Mouse (Mus musculus) liver, embryonic 11.5 days (tissue): ENCODE results near the gene Rex2. TPM values are rescaled to one million over a fixed set of nuclear protein-coding genes. Genes with fewer than 3 reads are reported as not detected.
"Not testable (repeated sequence)": the region's sequence is repeated elsewhere in the genome, so short reads cannot be mapped to it uniquely, and the experiment has no call there.

ENCODE experiments used
- ATAC-seq: fragments of 200-750 bp; cut with Nextera tagmentation; replicated peaks from 2 replicates; pipeline ENCODE4 v1.8.0; 2017; ENCODE audit warnings: moderate number of reproducible peaks, mild to moderate bottlenecking, moderate TSS enrichment, moderate library complexity; ENCODE audit not compliant: low FRiP score
- DNase-seq: peaks from one replicate; pipeline ENCODE4 v3.0.0-alpha.2; 2017; ENCODE audit warnings: low spot score
- H3K27ac ChIP-seq: fragments of 300-500 bp; sonication (generic); 2 replicates; pipeline ENCODE4 v1.5.1; 2014; ENCODE audit warnings: mild to moderate bottlenecking, low read depth, low read length, control low read depth
- H3K27me3 ChIP-seq: fragments of 300-500 bp; sonication (generic); replicated peaks from 2 replicates; pipeline ENCODE4 v1.6.1; 2014; ENCODE audit warnings: low read length, mixed read lengths; ENCODE audit not compliant: control insufficient read depth, insufficient read depth
- H3K36me3 ChIP-seq: fragments of 300-500 bp; sonication (generic); 2 replicates; pipeline ENCODE4 v1.6.1; 2014; ENCODE audit warnings: mild to moderate bottlenecking, low read length, moderate library complexity, mixed read lengths; ENCODE audit not compliant: control insufficient read depth, insufficient read depth
- H3K4me1 ChIP-seq: fragments of 300-500 bp; sonication (generic); replicated peaks from 2 replicates; pipeline ENCODE4 v1.6.1; 2014; ENCODE audit warnings: low read length, mixed read lengths; ENCODE audit not compliant: control insufficient read depth, insufficient read depth
- H3K4me2 ChIP-seq: fragments of 300-500 bp; sonication (generic); 2 replicates; pipeline ENCODE4 v1.6.1; 2014; ENCODE audit warnings: mild to moderate bottlenecking, control low read depth, moderate library complexity
- H3K4me3 ChIP-seq: fragments of 300-500 bp; sonication (generic); 2 replicates; pipeline ENCODE4 v1.5.1; 2014; ENCODE audit warnings: low read depth, low read length, control low read depth
- H3K9ac ChIP-seq: fragments of 300-500 bp; sonication (generic); 2 replicates; pipeline ENCODE4 v1.6.1; 2014; ENCODE audit warnings: low read depth, low read length, control low read depth
- H3K9me3 ChIP-seq: fragments of 300-500 bp; sonication (generic); 2 replicates; pipeline ENCODE4 v1.6.1; 2016; ENCODE audit warnings: low read length, inconsistent platforms, mixed read lengths; ENCODE audit not compliant: control insufficient read depth
- WGBS: fragments of 180-500 bp; shearing (Covaris S2); extraction: QIAGEN DNeasy Blood & Tissue Kit; methylation state at CpG from one replicate; pipeline ENCODE4 v1.1.7; 2014; 5-methylcytosine and 5-hydroxymethylcytosine counted together
- polyA plus RNA-seq: library from polyadenylated mRNA; unstranded; fragments of >200 nt; fragmentation: Nextera tagmentation; extraction: Ambion mirVana; gene quantifications from 2 replicates; pipeline ENCODE4 v1.2.1, GENCODE M21; 2014

Gene Rex2
- polyA plus RNA-seq, 1 experiment from 2014 or later = not detected

DNA sequence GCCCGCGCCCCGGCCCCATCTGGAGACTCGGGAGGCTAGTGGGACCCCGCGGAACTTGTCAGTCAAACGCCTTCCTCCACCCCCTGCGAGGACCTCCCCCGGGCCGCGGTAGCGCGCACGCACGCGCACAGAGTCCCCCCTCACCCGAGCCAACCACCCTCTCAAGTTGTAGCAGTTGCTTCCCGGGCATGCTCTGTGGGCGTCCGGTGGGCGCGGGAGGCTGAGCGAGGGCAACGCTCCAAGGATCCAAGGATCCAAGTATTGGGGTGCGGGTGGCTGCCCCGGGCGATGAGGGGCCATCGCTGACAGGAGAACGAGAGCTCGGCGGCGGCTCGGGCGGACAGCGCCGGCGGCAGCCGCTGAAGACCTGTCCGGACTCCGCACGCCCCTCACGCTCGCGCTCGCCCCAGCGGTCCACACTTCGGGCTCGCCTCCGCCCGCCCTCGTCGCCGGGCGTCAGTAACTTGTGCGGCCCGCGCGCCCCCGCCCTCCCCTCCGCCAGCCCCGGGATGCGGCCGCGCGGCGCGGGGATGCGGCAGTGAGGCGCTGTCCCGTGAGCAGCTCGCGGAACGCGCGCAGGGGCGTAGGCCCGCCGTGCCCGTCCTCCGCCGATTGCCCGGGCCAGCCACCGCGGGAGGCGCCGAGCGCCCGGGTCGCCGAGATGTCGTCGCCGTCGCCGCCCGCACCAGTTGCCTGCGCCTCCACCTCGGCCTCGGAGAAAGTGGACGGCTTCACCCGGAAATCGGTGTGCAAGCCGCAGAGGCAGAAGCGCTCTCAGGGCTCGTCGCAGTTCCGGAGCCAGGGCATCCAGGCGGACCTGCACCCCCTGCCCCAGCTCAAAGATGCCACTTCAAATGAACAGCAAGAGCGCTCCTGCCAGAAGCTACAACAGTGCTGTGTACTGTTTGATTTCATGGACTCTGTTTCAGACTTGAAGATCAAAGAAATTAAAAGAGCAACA, 80.3 kb downstream of the Rex2 start:
- not testable (repeated sequence) for H3K36me3 ChIP-seq, H3K9me3 ChIP-seq, H3K4me1 ChIP-seq, H3K27ac ChIP-seq, H3K27me3 ChIP-seq, H3K9ac ChIP-seq
- ATAC-seq (peak; percentile 62), DNase-seq (peak; percentile 49)
- Histone ChIP-seq H3K4me3 (peak overlapping the region; percentile 50), H3K4me2 (peak overlapping the region; percentile 77)
- under 1% methylated on average over 90 of the region's 109 CpGs for WGBS

DNA sequence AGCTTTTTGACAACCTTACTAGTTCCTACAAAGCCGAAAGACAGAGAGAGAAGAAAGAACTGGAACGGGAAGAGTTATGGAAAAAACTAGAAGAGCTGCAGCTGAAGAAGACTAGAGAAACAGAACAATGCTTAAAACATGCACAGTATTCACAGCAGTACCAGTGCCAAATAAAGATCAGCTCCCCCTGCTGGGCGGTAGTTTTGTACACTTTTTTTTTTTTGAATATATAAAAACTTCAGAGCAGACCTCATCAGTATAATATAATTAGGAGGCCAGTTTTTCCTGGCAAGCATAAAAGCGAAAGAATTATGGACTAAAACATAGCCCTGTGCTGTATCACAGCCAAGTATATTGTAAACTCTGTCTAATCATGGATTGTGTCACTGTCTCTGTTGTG, 82.2 kb downstream of the Rex2 start:
- H3K9ac ChIP-seq, H3K4me2 ChIP-seq, DNase-seq, H3K4me1 ChIP-seq, H3K27ac ChIP-seq, H3K4me3 ChIP-seq, H3K9me3 ChIP-seq, H3K36me3 ChIP-seq, ATAC-seq, H3K27me3 ChIP-seq: not testable (repeated sequence)
- WGBS = 35% methylated on average over 4 of the region's 4 CpGs

Other genes starting within 250 kb of the Rex2 start
- 0.34 TPM in 1 of 2 replicates, not detected in the other for gene Gm21411, start 112.3 kb upstream of the Rex2 start, polyA plus RNA-seq
- 0.39 TPM in 1 of 2 replicates, not detected in the other for gene Zfp989, start 49.9 kb upstream of the Rex2 start, polyA plus RNA-seq
- 15.8 and 16.1 TPM in 2 replicates for gene Zfp991, start 110.2 kb downstream of the Rex2 start, polyA plus RNA-seq